Mouse (Mus musculus): ENCODE measurements at regions not wholly inside any gene's neighbourhood (a gene's known extent, or its start where the extent isn't known, plus 50 kb on each side); places are given as distances from the start of the nearest gene placed in this dataset.

GRCm38 (mm10) chr1:193440512-193440911 lies 70.4 kb upstream of the Camk1g start:
- no peak for DNase-seq

DNA sequence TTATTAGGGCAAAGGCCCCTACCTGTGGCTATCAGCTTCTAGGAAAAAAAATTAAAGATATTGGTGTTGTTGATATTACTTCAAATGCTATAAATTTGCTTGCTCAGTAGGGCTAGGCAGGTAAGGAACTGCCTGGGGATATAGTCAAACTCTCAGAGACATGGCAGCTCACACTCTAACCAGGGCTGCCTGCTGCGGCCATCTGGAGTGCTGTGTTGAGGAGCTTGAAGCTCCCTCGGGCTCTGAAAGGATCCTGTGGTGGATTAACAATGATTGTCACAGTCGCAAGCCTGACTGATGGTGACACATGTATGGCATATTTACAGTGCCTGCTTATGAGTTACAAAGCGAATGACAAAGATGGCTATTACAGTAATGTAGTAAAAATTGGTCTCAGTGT lies 64.2 kb upstream of the Camk1g start:
- DNase-seq: no peak

GRCm38 (mm10) chr1:193433493-193434021 lies 63.5 kb upstream of the Camk1g start:
- DNase-seq: peak; percentile 34

GRCm38 (mm10) chr1:193430231-193430630 lies 60.1 kb upstream of the Camk1g start:
- DNase-seq: no peak

DNA sequence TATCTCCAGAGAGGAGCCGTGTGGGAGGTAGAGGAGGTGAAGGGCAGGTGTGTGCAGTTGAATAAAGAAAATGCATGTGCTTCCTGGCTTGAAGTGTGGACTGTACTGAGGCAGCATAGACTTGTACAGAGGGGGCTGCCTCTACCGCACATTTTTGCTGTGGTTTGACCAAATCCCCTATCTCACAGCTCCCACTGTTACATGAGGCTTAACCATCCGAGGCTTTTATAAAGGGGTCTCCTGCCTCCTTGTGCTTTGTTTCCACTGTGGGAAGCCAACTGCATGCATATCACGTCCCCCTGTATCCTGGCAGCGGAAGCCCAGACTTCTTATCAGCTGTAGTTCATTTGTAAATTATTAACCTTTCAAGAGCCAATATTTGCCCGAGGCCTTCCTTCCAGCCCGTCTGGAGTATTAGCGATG lies 53.6 kb upstream of the Camk1g start:
- DNase-seq: no peak

- no peak for DNase-seq
Observed at GRCm38 (mm10) chr1:193422886-193423285, 52.8 kb upstream of the Camk1g start.

GRCm38 (mm10) chr1:193421820-193422219 lies 51.7 kb upstream of the Camk1g start:
- no peak for DNase-seq

DNA sequence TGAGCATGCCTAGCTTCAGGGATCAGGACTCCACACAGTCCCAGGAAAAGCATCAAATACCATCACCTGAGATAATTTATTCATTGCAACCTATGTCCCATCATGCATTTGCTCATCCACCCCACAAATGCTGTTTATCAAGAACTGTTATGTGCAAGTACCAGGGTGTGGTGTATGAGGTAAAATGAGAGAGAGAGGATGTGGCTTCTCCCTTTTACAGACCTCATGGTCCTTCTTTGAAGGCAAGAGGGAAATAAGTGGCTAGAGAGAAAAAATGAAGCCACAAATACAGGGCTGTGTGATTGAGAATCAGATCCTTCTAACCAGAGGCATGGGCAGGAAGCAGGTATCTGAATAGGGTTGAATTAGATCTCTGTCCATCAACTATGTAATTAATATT lies 51.3 kb upstream of the Camk1g start:
- DNase-seq: no peak

Data from layer of hippocampus, adult 9-11 months (tissue).